Mouse (Mus musculus) G1E (cell line): Measurements from ENCODE around the gene Stx3.

ENCODE experiments used
- CTCF ChIP-seq: IDR thresholded peaks from 2 replicates; pipeline ENCODE4 v1.5.1; 2012; ENCODE audit warnings: low read depth, low read length, inconsistent platforms, mixed read lengths
- GATA1 ChIP-seq: IDR thresholded peaks from 2 replicates; pipeline ENCODE4 v1.6.1; 2012; ENCODE audit warnings: borderline replicate concordance, low read length, inconsistent platforms, mixed read lengths
- GATA2 ChIP-seq: IDR thresholded peaks from 2 replicates; pipeline ENCODE4 v1.6.1; 2012; ENCODE audit warnings: low read depth, low read length, inconsistent platforms, borderline replicate concordance
- TAL1 ChIP-seq: conservative IDR thresholded peaks from 2 replicates; pipeline ENCODE4 v1.6.1; 2012; ENCODE audit warnings: low read depth, low read length, inconsistent platforms, mixed read lengths

- TF ChIP-seq CTCF (no peak), GATA1 (no peak), TAL1 (no peak), GATA2 (no peak)
Observed at GRCm38 (mm10) chr19:11736455-11736854, 82.7 kb downstream of the Stx3 start.
